Mouse (Mus musculus) 3T3-L1 (cell line): ENCODE results near the gene Ksr2.

Experiments
- DNase-seq: peaks from one replicate; pipeline ENCODE4 v3.0.0-alpha.2; 2015; ENCODE audit warnings: low read depth, low spot score

Gene Ksr2

DNA sequence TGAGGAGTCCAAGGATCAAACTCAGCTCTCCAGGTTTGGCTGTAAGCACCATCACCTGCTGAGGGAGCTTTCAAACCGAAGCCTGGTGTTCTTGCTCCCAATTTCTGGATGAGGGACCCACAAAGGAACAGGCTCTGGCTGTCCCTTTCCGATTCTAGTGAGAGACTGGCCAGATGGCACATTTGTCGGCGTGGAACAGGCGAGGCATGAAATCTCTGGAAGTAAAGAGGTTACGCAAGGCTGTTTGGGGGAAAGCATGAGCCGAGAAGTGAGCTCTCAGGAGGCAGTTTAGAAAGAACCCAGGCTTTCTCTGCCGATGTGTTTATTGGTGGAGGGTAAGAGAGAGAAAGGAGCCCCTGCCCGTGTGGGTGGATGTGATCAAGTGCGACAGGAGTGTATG, 109.2 kb downstream of the Ksr2 start:
- no peak for DNase-seq

DNA sequence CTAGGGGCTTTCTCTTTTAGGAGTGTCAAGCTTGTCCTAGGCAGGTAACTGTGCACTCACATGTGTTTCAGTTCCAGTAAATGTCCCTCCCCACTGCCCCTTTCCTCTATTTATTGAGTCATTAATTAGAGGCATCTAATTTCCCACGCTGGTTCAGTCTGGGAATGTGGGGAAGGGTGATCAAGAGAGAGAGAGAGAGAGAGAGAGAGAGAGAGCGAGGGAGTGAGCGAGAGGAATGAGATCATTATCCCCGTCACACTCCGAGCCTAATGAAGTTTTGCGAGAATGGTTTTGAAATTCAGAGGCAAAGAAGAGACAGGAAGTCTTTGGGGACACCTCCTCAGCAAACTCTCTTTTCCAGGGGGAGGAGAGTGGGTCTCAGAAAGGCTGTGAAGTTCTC, 117.2 kb downstream of the Ksr2 start:
- DNase-seq, result no peak

DNA sequence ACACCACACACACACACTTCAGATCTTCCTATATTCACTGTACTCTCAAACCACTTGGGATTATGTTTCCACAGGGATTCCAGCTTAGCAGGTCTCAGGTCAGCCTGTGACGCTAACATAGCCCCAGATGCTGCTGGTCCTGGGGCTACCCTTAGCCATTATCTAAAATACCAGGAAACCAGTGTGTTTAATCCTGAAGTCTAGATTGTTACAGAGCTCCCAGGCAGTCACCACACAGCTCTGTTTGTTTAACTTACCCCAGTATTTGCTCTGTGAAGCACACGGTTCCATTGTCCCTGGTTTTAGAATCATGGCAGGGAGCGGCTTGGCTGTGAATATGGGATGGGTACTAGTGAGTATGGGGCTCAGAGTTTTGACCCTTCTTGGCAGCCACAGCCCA, 125.4 kb downstream of the Ksr2 start:
- no peak for DNase-seq

DNA sequence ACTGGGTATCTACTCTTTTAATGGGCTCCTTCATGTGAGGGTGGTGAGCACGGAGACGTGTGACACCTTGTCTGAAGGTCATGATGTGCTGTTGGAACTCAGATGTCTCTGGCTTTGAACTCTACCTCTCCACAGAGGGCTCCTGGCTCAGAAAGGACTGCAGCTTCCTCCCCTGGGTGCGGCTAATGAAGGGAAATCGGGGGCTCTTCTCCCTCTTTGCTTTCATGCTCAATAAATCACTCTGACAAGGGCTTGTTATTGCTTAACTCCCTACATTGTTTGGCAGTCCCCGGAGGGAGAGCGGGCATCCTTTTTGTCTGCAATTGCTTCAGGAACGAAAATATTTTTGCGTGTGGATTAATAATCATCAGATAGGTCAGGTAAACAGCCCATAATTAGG, 127.9 kb downstream of the Ksr2 start:
- no peak for DNase-seq

DNA sequence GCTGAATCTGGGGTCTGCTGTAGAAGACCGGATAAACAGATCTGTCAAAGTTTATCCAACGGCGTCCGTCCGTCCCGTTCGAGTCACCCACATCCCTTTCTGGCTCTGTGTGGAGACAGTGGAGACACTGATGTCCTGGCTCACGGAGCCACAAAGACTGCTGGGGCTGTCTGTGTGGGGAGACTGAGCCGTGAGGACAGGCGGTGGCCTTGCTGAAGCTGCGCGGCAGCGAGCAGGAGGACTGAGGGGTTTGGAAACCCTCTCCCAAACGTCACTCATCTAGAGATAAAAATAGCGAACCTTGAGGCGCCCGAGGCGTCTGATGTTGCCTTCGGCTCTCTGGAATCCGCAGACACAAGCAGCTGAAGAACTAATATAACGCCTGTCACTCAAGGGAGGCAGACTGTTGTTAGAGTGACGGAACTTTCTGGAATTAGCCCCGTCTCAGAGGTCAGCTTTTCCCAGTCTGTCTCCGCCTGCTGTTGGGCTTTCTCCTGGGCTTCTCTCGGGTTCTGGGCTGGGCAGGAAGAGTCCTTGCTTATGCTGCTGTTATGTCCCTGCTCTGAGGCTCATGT, 133.0 kb downstream of the Ksr2 start:
- DNase-seq, result no peak

DNA sequence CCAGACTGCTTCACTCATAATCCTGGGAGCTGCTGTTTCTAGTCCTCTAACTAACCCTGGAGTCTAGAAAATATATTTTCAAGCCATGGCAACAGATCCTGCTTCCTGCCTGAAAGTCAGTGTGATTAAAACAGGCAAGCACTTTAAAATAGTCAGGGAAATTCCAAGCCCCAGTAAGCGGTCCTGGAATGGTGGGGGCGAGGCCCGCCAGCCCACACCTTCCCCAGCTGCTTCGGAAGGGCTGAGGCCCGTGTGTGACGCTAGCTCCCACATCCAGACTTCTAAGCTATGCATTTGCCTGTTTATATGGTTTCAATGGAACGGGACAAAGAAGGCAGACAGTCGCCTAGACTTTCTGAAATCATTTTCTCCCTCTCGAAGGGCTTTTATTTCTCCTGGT, 137.2 kb downstream of the Ksr2 start:
- no peak for DNase-seq

DNA sequence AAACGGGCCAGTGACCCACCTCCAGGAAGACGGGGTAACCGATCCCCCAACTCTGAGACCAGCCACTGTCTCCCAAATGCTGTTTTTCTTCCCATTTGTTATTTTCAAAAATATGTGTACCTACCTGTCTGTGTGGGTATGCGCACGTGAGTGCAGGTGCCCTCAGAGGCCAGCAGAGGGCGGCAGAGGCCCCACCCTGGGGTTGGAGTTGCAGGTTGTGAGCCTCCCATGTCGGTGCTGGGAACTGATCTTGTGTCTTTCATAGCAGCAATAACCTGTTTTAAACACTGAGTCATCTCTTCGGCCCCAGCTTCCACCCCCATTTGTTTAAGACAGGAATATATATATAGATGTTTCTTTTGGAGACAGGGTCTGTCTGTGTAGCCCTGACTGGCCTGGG, 138.3 kb downstream of the Ksr2 start:
- DNase-seq, result no peak

DNA sequence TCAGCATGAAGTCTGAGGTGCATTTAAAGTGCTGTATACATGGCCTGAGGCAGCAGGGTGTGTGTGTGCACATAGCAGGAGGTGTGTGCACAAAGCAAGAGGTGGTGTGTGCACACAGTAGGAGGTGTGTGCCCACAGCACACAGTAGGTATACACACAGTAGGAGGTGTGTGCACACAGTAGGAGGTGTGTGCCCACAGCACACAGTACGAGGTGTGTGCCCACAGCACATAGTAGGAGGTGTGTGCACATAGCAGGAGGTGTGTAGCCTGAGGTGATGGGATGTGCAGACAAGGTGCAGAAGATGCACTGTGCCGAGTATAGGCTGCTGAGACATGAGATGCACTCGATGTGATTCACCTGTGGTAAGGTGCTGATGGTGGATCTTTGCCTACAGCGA, 140.7 kb downstream of the Ksr2 start:
- DNase-seq, result no peak

DNA sequence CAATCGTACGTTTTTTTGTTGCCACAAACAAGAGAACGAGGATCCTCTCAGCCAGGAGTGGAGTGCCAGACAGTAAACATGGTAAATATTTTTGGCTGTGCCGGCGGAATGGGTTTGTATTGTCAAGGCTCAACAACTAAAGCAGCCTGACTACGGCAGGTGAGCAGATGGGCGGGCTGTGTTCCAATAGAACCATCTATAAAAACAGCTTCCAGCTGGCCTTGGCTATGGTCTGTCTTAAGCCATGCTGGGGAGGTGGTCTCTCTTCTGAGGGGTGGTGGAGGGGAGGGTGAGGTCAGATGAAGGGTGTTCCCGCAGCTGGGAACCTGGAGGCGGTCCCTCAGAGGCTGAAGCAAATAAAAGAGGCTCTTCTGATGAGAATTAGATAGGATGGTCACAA, 142.8 kb downstream of the Ksr2 start:
- DNase-seq, result no peak

DNA sequence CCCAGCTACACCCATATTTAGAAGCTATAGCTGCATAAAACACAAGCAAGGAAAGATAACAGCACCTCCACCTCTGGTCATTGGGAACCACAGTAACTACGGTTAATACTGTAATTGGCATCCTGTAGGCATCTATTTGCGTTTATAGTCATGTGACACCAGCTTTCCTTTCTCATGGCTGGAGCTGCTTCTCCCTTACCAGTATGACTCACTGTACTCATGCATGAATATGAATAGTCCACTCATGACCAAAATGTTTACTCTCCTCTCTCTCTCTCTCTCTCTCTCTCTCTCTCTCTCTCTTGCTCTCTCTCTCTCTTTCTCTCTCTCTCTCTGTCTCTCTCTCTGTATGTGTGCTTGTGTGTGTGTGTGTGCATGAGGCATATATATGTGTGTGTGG, 147.3 kb downstream of the Ksr2 start:
- DNase-seq, result no peak

DNA sequence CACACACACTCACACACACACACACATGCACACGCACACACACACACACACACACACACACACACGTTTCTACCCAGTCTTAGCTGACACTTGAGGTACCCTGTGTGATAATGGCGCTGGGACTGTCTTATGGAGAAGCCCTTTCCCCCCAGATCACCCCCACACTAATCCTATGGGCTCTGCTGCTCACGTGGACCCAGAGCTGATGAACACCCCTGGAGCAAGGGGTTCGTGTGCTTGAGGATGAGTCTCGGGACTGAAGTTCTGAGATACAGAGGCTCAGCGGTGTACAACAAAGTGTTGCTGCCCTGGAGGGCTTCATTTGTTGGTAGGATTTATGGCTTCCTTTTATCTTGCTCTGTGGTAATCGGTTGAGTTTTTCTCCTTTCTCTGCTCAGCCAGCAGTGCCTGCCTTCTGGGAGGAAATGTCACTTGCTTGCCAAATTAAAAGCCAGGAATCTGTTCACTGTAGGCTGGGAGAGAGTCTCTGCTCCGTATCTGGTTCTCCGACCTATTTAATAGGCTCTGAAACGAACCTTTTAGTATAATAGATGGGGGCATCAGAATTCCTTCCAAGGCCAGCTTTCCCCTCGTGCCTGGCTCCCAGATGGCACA, 152.4 kb downstream of the Ksr2 start:
- no peak for DNase-seq

DNA sequence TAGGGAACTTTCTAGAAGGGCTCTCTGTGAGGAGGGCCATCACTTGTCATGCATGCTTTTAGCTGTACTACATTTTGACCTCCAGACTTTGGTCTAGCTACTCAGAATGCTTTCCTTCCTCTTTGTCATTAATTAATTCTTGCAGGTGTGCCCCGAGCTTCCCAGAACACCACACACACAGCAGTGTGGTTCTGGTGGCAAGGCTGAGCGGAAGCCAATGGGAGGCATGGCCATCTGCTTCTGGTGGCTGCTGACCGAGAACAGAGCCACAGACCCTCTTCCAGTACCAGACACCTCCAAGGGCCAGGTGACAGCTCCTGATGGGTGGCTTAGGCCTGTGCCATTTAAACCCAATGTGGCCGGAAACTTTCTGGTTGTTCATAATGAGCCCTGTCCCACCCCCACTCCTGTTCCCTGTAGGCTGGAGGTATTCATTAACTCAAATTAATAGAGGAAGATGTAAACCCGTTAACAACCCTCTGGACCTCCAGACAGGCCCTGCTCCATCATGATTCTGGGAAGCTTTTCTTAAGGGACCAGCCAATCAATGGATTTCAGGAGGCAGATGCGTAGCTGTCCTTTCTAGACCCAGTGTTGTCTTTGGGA, 155.5 kb downstream of the Ksr2 start:
- no peak for DNase-seq

DNA sequence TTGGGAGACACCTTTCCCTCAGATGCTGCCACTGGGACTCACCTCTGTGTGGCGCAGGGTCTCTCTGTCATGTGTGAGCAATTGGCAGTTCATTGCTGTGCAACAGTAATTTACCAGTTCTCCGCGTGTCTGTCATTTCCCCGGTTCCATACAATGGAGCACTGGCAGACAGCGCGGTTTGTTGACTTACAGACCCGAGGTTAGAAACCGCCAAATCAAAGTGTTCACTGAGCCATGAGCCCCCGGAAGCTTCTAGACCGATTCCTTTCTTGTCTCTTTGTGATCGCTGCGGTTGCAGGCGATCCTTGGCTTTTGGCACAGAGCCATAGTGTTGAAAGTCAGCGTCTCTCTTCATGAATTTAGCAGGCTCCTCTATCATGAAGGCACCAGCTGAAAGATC, 158.6 kb downstream of the Ksr2 start:
- no peak for DNase-seq

DNA sequence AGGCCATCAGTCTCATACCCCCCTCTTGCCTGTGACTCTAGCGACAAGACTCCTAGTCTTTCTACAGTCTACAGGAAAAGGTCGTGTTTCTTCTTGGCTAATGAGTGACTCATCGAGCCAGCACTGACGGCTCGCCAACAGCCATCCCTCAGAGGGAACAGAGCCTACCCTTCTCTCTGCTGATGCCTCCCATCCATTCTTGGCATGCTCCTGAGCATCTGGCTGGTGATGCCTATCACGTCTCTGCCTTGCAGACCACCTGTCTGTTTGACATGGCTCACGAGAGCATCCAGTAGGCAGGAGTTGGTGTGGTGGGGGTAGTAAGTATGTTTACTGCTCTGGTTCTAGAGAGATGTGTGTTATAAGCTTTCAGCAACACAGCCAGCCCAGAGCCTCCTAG, 161.1 kb downstream of the Ksr2 start:
- DNase-seq, result no peak

DNA sequence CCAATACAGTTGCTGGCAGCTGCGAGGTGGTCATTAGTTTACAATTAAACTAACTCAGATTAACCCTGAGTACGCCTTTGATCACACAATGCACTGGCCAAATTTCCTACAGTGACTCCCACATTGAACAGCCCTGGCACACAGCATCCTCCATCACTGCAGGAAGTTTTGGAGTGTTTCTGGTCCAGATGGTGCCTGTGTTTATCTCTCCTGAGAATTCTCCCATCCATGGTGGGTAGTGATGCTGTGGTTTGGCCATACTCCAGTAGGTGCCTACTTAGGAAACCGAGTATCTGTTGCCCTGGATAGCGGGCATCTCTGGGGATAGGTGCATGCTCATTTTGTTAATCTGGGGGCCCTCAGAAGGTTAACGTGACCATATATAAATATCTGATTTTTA, 163.8 kb downstream of the Ksr2 start:
- no peak for DNase-seq

DNA sequence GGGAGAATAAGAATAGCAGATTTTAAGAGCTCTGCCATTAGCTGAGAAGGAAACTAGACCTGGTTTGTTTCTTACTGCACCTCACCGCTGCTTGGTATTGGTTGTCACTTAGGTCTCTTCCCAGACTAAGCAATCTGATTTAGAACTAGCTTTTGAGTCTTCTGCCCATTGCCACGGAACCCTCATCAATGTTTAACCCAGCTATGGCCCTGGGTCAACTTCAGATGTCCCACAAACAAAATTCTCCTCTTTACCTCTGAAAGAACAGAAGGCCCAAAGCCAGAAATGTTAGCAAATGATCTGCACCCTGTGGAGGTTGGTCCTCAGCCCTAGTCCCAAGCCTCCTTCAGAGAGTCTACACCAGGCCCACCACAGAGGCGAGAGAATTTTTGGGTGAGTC, 167.9 kb downstream of the Ksr2 start:
- DNase-seq, result no peak

DNA sequence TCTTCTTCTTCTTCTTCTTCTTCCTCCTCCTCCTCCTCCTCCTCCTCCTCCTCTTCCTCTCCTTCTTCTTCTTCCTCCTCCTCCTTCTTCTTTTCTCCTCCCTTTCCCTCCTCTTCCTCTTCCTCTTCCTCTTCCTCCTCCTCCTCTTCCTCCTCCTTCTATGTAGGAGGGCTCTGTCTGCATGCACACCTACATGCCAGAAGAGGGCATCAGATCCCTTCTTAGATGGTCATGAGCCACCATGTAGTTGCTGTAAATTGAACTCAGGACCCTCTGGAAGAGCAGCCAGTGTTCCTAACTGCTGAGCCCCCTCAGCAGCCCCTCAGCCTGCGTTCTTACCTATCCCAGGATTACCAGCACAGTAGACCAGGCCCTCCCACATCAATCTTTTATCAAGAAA, 170.6 kb downstream of the Ksr2 start:
- no peak for DNase-seq

DNA sequence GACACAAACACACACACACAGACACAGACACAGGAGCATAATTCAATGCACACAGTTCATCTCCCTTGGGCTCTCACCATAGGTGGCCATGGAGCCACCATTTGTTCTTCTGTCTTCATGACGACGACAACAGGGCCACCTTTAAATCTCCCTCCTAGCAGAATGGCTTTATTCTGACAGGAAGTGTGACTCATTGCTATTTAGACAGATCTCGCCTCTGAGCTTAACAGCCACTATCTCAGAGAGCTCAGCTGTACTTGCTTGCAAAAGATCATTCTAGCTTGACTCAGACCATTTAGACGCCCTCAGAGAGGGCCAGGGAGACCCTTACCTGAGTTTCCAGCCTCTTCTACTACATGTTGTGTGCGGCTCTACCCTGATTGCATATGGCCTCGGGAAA, 175.5 kb downstream of the Ksr2 start:
- no peak for DNase-seq

DNA sequence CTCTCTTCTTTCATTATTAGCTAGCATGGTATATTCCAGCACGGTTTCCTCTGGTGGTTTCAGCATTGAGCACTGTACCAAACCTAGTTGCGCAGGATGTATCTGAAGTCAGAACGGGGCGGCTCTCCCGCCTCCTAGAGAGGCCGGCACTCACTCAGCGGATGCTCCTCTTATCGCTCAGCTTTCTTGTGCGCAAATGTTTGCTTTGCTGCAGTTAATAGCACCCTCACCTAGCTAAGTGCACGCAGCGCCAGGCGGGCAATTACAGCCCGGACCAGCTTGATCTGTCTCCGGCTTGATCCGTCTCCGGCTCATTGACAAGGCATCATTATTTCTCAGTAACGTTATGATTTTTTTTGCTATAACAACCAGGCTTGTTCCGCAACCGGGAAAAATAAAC, 179.5 kb downstream of the Ksr2 start:
- DNase-seq, result no peak

DNA sequence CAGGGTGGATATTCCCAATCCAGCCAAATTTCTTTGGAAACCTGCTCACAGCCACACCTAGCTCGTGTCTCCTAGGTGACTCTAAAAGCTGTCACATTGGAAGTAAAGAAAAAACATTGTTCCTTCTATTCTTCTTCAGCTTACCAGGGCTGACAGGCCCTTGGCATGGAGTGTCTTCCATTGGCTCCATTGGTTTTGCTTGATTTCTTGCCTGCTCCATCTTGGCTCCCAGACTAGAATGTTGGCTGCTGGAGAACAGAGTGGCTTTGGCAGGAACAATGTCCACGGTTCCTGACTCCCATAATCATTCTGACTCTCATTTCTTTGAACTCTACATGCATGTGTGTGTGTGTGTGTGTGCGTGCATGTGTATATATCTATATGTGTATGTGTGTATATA, 183.0 kb downstream of the Ksr2 start:
- DNase-seq, result no peak

DNA sequence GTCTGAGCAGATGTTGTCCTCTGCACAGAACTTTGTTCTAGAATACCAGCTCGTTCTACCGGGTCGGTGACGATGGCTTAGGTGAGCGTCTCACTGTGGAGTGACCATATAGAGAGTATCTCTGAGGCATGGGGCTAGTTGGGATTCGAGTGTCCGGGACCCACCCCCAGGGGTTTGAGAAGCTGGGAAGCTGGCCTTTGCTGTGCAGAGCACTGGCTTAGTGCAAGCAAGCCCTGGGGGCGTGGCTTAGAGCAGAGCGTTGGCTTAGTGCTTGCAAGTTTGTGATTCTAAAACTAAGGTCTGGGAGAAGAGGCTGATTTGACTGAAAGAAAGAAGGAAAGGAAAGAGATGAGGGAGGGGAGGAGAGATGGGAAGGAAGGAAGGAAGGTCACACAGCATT, 188.2 kb downstream of the Ksr2 start:
- no peak for DNase-seq

DNA sequence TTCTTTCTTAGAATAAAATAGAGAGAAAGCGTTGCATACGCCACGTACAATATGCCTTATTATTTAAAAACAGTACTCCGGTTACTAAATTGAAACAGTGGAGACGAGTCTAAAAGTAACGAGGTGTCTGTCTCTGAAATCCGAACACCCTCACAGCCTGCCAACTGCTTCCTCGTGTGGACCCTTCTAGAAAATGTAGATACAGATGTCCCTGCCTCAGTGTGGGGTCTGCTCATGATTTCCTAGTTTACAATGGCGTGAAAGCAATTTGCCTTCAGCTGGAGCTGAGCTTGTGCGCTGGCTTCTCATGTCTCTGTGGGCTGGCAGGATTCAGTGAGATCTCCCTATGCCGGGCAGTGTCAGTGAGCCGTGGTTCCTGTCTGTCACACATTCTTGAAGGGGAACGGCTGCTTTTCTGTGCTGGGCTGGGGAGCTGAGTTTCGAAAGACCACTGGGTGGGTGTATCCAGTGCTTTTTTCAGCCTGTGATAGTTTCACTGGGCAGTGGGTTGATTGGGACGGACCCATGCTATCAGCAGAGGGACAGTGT, 194.0 kb downstream of the Ksr2 start:
- DNase-seq, result no peak

DNA sequence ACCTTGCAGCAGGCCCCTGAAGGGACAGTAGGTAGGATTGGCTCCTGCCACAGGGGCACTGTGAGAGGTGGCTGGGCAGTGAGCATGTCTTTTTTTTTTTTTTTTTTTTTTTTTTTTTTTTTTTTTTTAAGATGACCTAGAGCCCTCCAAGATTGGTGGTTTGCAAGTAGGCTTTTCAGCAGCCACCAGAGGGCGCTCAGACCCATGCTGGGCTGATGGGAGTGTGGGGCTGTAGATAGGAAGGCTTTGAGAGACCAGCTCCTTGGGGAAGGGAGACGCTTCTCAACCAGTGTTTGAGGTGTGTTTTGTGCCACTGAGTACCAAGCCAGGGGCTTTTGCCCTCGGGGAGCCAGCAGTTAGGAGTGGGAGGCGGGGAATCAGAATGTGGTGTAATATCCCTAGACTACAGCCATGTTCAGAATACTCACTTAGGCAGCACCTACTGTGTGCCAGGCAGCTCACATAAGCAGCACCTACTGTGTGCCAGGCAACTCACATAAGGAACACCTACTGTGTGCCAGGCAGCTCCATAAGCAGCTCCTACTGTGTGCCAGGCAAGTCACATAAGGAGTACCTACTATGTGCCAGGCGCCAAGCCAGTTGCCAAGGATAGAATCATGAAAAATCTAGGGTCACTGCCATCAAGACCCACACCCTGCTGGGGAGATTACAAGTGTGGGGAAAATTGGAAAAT, 200.7 kb downstream of the Ksr2 start:
- DNase-seq, result peak; percentile 63
